Mouse (Mus musculus) limb, embryonic 11.5 days (tissue): ENCODE measurements around the gene Amh. TPM values are rescaled to one million over a fixed set of nuclear protein-coding genes. Genes with fewer than 3 reads are reported as not detected.

ENCODE experiments used
- ATAC-seq: fragments of 200-750 bp; cut with Nextera tagmentation; 2 replicates; pipeline ENCODE4 v1.8.0; 2017; ENCODE audit warnings: low read depth; ENCODE audit not compliant: insufficient number of reproducible peaks, low FRiP score, low TSS enrichment
- DNase-seq: peaks from one replicate; pipeline ENCODE4 v3.0.0-alpha.2; 2015; ENCODE audit warnings: low spot score
- H3K27ac ChIP-seq: fragments of 300-500 bp; sonication (generic); replicated peaks from 2 replicates; pipeline ENCODE4 v1.5.1; 2014; ENCODE audit warnings: low read depth, mild to moderate bottlenecking, low read length
- H3K27me3 ChIP-seq: fragments of 300-500 bp; sonication (generic); 2 replicates; pipeline ENCODE4 v1.6.1; 2014; ENCODE audit warnings: mild to moderate bottlenecking, low read length, mixed read lengths; ENCODE audit not compliant: control insufficient read depth, insufficient read depth
- H3K36me3 ChIP-seq: fragments of 300-500 bp; sonication (generic); 2 replicates; pipeline ENCODE4 v1.6.1; 2014; ENCODE audit warnings: mild to moderate bottlenecking, low read length, moderate library complexity, mixed read lengths; ENCODE audit not compliant: control insufficient read depth, insufficient read depth
- H3K4me1 ChIP-seq: fragments of 300-500 bp; sonication (generic); 2 replicates; pipeline ENCODE4 v1.6.1; 2014; ENCODE audit warnings: low read length, mixed read lengths; ENCODE audit not compliant: control insufficient read depth, insufficient read depth
- H3K4me2 ChIP-seq: fragments of 300-500 bp; sonication (generic); 2 replicates; pipeline ENCODE4 v1.6.1; 2014; ENCODE audit warnings: low read depth, mild to moderate bottlenecking, moderate library complexity; ENCODE audit not compliant: severe bottlenecking
- H3K4me3 ChIP-seq: fragments of 300-500 bp; sonication (generic); 2 replicates; pipeline ENCODE4 v1.5.1; 2014; ENCODE audit warnings: low read depth, low read length
- H3K9ac ChIP-seq: fragments of 300-500 bp; sonication (generic); 2 replicates; pipeline ENCODE4 v1.6.1; 2014; ENCODE audit warnings: mild to moderate bottlenecking, low read length
- H3K9me3 ChIP-seq: fragments of 300-500 bp; sonication (generic); 2 replicates; pipeline ENCODE4 v1.6.1; 2016; ENCODE audit warnings: low read length; ENCODE audit not compliant: control insufficient read depth
- WGBS: fragments of 180-500 bp; shearing (Covaris S2); extraction: QIAGEN DNeasy Blood & Tissue Kit; methylation state at CpG from one replicate; pipeline ENCODE4 v1.1.7; 2014; 5-methylcytosine and 5-hydroxymethylcytosine counted together
- polyA plus RNA-seq: library from polyadenylated mRNA; unstranded; fragments of >200 nt; fragmentation: Nextera tagmentation; extraction: Ambion mirVana; gene quantifications from 2 replicates; pipeline ENCODE4 v1.2.1, GENCODE M21; 2014

Amh gene
- polyA plus RNA-seq, 1 experiment from 2014 or later: not detected

DNA sequence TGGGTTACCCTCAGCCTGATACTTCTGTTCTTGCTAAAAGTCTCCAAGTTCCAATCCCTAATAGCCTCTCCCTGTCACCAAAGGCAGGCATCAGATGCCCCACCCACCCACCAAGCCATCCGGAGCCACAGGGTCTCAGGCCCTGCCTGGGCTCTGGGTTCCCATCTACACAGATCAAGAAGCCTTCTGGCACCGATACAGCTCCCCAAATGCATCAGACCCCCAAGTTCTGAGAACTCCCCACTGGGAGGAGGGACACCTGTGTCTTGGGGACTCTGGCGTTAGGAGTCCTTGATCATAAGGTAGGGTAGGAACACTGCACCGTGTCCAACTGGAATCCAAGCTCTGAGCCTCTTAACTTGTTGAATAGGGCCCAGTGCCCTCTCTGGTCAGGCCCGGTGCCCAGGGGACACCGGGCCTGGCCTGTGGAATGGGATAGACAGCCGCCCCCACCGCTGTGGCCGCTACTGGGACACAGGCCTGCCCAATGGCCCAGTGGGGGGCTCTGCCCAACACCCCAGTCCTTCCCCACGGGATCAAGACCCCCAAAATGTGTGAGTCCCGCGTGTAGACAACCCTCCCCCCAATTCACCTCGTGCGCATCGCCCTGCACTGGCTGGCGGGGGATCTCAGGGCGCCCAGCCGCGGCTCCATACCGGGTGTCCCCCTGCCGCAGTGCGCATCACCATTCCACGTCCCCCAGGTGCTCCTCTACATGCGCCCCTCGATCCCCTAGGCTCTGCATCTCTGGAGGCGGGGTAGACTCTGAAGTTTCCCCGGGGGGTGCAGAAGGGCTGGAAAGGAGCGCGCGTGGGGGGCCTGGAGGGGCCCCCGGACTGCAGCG, 38.3 kb downstream of the Amh start:
- ATAC-seq (no peak), DNase-seq (no peak)

DNA sequence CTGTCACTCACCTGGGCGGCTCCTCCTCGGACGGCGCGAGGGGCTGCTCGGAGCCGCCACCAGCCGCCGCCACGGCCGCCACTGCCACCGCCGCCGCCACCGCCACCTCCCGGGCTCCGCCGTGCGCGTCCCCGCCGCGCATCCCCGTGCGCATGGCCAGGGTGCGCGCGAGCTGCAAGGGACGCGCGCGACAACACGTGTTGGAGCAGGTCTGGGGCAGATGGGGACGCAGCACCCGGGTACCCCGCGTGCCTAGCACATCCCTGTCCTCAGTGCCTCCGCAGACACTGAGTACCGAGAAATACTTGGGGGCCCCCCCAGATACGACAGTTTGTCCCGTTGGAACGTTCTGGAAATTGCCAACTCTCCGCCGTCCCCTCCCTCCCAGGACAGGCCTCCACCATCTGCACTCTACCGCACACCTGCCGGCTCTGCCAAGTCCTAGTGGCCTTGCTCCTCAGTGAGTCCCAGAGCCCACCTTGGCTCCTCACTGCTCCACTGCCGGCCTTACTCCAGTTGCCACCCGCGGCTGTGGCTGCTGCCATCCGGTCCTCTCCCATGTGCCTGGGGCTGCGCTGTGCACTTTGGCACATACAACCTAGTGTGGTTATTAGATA, 39.0 kb downstream of the Amh start, which contains the start of gene Lingo3:
Gene Lingo3 (minus strand): TSS at position 109 of the 617 bp plus-strand sequence.
- DNase-seq (no peak), ATAC-seq (no peak)
- H3K36me3 ChIP-seq: no peaks in the 10 kb centered on the region
- H3K4me1 ChIP-seq: peaks cover 10% of the 10 kb centered on the region; the same call in 1 of the 2 replicates
- peak within 1 kb of the TSS; percentile 75 for H3K4me2 ChIP-seq
- peak within 1 kb of the TSS; percentile 50 for H3K9ac ChIP-seq
- no peaks in the 10 kb centered on the region for H3K9me3 ChIP-seq
- H3K4me3 ChIP-seq: peak within 1 kb of the TSS; percentile 31
- 5% methylated on average over 37 of the region's 51 CpGs for WGBS
- no peak within 1 kb of the TSS for H3K27ac ChIP-seq
- H3K27me3 ChIP-seq: peaks cover 37% of the 10 kb centered on the region

More for the DNA sequence above, 38.3 kb downstream of the Amh start:
- Histone ChIP-seq H3K4me2 (peak overlapping the region; percentile 75), H3K27me3 (peaks cover 37% of the 10 kb centered on the region), H3K9ac (peak overlapping the region; percentile 50), H3K36me3 (no peaks in the 10 kb centered on the region), H3K9me3 (no peaks in the 10 kb centered on the region), H3K4me1 (peaks cover 10% of the 10 kb centered on the region; the same call in 1 of the 2 replicates), H3K4me3 (peak overlapping the region; percentile 31), H3K27ac (no peak overlapping the region)
- WGBS: 12% methylated on average over 28 of the region's 32 CpGs

DNA sequence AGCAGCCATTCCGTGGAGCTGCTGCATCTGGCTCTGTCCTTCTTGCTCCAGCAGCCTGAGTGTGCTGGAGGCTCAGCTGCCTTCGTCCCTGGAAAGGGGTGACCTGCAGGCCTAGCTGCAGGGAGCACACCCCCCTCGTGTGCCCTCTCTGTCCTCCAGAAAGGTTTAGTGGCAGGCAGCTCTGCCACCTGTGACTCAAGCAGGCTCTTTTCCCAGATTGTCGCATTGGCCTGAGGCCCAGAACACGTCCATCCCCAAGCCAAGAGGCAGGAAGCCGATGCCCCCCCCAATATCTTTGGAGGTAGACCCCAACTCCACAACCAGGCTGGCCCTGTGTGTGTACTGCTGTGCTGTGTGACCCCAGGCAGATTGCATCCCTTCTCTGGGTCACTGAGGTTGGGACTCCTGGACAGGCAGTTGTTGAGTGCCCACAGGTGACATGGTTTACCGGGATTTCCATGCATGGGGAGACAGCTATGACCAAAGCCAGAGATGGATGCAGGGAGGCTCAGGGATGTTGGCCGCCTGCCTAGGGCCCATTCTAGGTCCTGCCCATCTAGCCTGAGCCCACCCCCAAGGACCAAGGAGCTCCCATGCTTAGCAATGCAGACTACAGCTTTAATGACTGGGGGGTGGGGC, 40.1 kb downstream of the Amh start:
- H3K27ac ChIP-seq: no peak overlapping the region
- peaks cover 10% of the 10 kb centered on the region; the same call in 1 of the 2 replicates for H3K4me1 ChIP-seq
- DNase-seq (no peak), ATAC-seq (no peak)
- no peak overlapping the region for H3K4me3 ChIP-seq
- H3K27me3 ChIP-seq: peaks cover 37% of the 10 kb centered on the region
- H3K9ac ChIP-seq: no peak overlapping the region; the same call in 1 of the 2 replicates
- 59% methylated on average over 8 of the region's 8 CpGs for WGBS
- H3K4me2 ChIP-seq: no peak overlapping the region
- H3K36me3 ChIP-seq: no peaks in the 10 kb centered on the region
- H3K9me3 ChIP-seq: no peaks in the 10 kb centered on the region

DNA sequence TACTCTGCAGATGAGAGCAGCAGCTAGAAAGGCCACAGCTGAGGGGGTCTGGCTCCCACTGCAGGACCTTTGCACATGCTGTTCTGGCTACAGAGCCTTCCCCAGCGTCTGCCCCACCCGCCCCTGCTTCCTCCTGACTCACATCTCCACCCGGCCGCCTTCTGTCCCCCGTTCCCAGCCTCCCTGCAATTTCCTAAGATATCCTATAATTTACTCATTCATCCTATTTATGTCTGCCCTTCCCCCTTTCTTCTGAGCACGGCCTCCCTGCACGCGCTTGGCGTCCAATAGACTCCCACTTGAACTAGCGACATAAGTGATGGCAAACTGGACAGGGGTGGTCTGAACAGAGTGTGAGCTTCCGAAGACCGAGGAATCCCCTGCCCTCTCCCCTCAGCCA, 40.7 kb downstream of the Amh start:
- Histone ChIP-seq H3K4me2 (no peak overlapping the region), H3K36me3 (no peaks in the 10 kb centered on the region), H3K4me3 (no peak overlapping the region), H3K27ac (no peak overlapping the region), H3K9me3 (no peaks in the 10 kb centered on the region), H3K4me1 (peaks cover 10% of the 10 kb centered on the region; the same call in 1 of the 2 replicates), H3K27me3 (peaks cover 37% of the 10 kb centered on the region), H3K9ac (no peak overlapping the region)
- ATAC-seq (no peak), DNase-seq (no peak)
- 83% methylated on average over 12 of the region's 12 CpGs for WGBS

DNA sequence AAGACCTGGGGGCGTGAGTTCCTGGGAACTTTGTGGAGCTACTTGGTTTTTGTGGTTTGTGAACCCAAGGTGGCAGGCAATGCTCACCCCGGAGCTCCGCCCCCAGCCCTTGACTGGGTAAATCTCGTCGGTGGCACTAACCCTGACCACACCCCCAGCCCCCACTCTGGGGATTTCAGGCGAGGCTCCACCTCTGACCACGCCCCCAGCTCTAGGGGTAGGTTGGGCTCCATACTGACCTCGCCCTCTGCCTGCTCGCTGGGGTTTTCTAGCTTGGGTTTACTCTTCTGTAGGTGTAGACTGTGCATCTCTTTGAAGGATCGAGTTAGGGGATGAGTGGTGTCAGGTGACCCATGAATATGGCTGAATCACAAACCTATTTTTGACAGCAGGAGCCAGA, 43.5 kb downstream of the Amh start:
- Histone ChIP-seq H3K36me3 (peaks cover 10% of the 10 kb centered on the region), H3K9me3 (no peaks in the 10 kb centered on the region), H3K27ac (no peak overlapping the region), H3K4me3 (no peak overlapping the region), H3K9ac (no peak overlapping the region), H3K4me1 (peaks cover 6% of the 10 kb centered on the region; the same call in 1 of the 2 replicates), H3K4me2 (no peak overlapping the region), H3K27me3 (peaks cover 21% of the 10 kb centered on the region)
- WGBS: 11% methylated on average over 10 of the region's 10 CpGs
- no peak for ATAC-seq
- no peak for DNase-seq

DNA sequence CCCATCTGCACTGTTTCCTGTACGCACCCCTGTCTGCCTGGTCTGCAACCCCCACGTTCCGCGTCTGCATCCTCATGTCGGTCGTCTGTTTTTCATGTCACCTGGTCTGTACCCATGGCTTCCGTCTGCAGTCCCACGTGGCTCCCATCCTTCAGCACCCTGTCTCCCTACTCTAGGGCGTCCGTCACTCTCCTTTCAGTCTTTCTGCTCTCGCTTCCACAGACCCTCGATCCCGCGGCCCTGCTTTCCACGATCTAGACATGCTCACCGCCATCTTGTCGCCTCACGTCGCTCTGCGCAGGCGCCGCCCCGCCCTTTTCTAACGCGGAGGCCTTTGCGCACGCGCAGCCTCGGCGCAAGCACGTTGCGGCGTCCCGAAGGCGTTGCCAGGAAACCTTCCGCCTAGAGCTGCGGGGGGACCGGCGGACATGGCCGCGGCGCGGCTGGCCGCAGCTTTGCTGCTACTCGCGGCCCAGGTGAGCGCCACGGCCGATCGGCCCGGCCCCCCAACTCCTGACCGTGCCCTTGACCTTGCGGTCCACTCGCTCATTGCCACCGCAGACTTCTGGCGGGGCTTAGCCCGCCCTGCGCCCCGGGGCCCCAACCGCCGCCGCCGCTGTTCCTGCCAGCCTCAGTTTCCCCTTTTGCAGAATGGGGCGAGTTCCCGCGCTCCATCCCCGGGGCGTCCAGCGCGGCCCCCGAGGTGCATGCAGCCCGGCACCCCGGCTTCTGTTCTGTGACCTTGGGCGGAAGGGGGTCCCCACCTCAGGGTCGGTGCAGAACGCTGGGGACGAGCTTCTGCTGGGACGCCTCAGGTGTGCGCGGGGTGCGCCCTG, 50.1 kb downstream of the Amh start, which contains the start of the genes Lsm7 and Sppl2b:
Gene Lsm7 (minus strand): TSS at position 297 of the 836 bp plus-strand sequence.
Gene Sppl2b (plus strand): TSS at position 363 of the 836 bp plus-strand sequence.
- Histone ChIP-seq H3K9me3 (no peaks in the 10 kb centered on the region), H3K36me3 (peaks cover 10% of the 10 kb centered on the region), H3K4me2 (peak within 1 kb of the TSS; percentile 99), H3K4me3 (peak within 1 kb of the TSS; percentile 96), H3K4me1 (peaks cover 10% of the 10 kb centered on the region), H3K27me3 (no peaks in the 10 kb centered on the region), H3K9ac (peak within 1 kb of the TSS; percentile 86), H3K27ac (no peak within 1 kb of the TSS)
- DNase-seq (peak; percentile 97), ATAC-seq (peak; percentile 75)
- WGBS: under 1% methylated on average over 79 of the region's 81 CpGs

DNA sequence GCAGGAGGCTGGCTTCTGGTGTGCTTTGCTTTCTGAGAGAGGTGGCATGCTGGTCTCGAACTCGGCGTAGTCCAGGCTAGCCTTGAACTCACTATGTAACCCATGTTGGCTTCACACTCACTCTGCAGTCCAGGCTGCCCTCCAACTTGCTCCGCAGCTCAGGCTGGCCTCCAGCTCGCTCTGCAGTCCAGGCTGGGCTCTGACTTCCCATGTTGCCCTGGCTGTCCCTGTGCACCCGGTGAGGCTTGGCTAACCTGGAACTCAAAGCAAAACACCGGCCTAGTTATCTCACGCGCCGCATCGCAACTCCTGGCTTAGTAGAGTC, 50.7 kb downstream of the Amh start:
- H3K27ac ChIP-seq: no peak overlapping the region

More for the DNA sequence above, 50.7 kb downstream of the Amh start:
- H3K9ac ChIP-seq: peak overlapping the region; percentile 86
- no peaks in the 10 kb centered on the region for H3K27me3 ChIP-seq
- H3K9me3 ChIP-seq: no peaks in the 10 kb centered on the region
- ATAC-seq: no peak
- DNase-seq: peak; percentile 37
- peaks cover 10% of the 10 kb centered on the region for H3K4me1 ChIP-seq
- peaks cover 10% of the 10 kb centered on the region for H3K36me3 ChIP-seq
- 28% methylated on average over 11 of the region's 11 CpGs for WGBS
- H3K4me3 ChIP-seq: peak overlapping the region; percentile 96
- peak overlapping the region; percentile 99 for H3K4me2 ChIP-seq
